Mouse (Mus musculus) NIH3T3 (cell line): Measurements from ENCODE around the gene Vmn1r28.
"Not testable (repeated sequence)": the region's sequence is repeated elsewhere in the genome, so short reads cannot be mapped to it uniquely, and the experiment has no call there.

Experiments used
- DNase-seq: peaks from one replicate; pipeline ENCODE4 v3.0.0-alpha.2; 2012; ENCODE audit warnings: low read depth

The Vmn1r28 gene

GRCm38 (mm10) chr6:58261737-58262136 lies at the start of gene Vmn1r28:
Gene Vmn1r28 (plus strand): TSS chr6:58262037.
- DNase-seq = no peak

GRCm38 (mm10) chr6:58216119-58216518 lies 45.7 kb upstream of the Vmn1r28 start:
- peak; percentile 3 for DNase-seq

- DNase-seq = no peak
These were observed 43.1 kb upstream of the Vmn1r28 start, which contains the start of gene Vmn1r27 for GRCm38 (mm10) chr6:58218721-58219120. Gene Vmn1r27 (minus strand): TSS chr6:58218821.

GRCm38 (mm10) chr6:58279661-58280060 lies 17.8 kb downstream of the Vmn1r28 start:
- not testable (repeated sequence) for DNase-seq

- no peak for DNase-seq
These were observed 30.4 kb downstream of the Vmn1r28 start for GRCm38 (mm10) chr6:58292201-58292600.

- not testable (repeated sequence) for DNase-seq
These were observed 36.7 kb downstream of the Vmn1r28 start for GRCm38 (mm10) chr6:58298511-58298910.

- no peak for DNase-seq
These were observed 39.4 kb downstream of the Vmn1r28 start, which contains the start of gene Vmn1r29 for GRCm38 (mm10) chr6:58301249-58301648. Gene Vmn1r29 (plus strand): TSS chr6:58301549.
